Mouse (Mus musculus) myocyte (in vitro differentiated cells): ENCODE results near the gene Nfia. TPM values are rescaled to one million over a fixed set of nuclear protein-coding genes. Genes with fewer than 3 reads are reported as not detected.

ENCODE experiments used
- H3K27me3 ChIP-seq: one replicate; pipeline ENCODE4 v1.6.1; 2011; ENCODE audit not compliant: control insufficient read depth, insufficient read depth, insufficient read length
- H3K36me3 ChIP-seq: one replicate; pipeline ENCODE4 v1.6.1; 2011; ENCODE audit not compliant: control insufficient read depth, insufficient read depth
- H3K4me2 ChIP-seq: one replicate; pipeline ENCODE4 v1.6.1; 2011; ENCODE audit warnings: low read depth, control low read depth
- H3K4me3 ChIP-seq: one replicate; pipeline ENCODE4 v1.5.1; 2011; ENCODE audit warnings: mild to moderate bottlenecking, control low read depth, moderate library complexity
- H3K79me2 ChIP-seq: one replicate; pipeline ENCODE4 v1.6.1; 2011; ENCODE audit not compliant: control insufficient read depth, insufficient read depth
- H3ac ChIP-seq: one replicate; pipeline ENCODE4 v1.6.1; 2011; ENCODE audit not compliant: control insufficient read depth, insufficient read length
- CEBPB ChIP-seq: IDR thresholded peaks from 2 replicates; pipeline ENCODE4 v1.6.1; 2011; ENCODE audit warnings: mild to moderate bottlenecking, moderate library complexity; ENCODE audit not compliant: poor library complexity, insufficient read depth, severe bottlenecking
- E2F4 ChIP-seq: IDR thresholded peaks from one replicate; pipeline ENCODE4 v1.6.1; 2011; ENCODE audit warnings: mild to moderate bottlenecking, control low read depth, moderate library complexity; ENCODE audit not compliant: insufficient read depth
- MAX ChIP-seq: IDR thresholded peaks from one replicate; pipeline ENCODE4 v1.6.1; 2011; ENCODE audit warnings: low read depth, mild to moderate bottlenecking, control low read depth
- MYOD1 ChIP-seq, 3 experiments: IDR thresholded peaks; one replicate each; pipeline ENCODE4 v1.6.1; 2011; ENCODE audit warnings: control low read depth in 2 of 3, low read depth in 2 of 3, mild to moderate bottlenecking in 2 of 3, moderate library complexity in 1 of 3; ENCODE audit not compliant: insufficient read length in 2 of 3, control insufficient read depth in 1 of 3
- MYOG ChIP-seq, 3 experiments: IDR thresholded peaks; one replicate each; pipeline ENCODE4 v1.6.1; 2011; ENCODE audit warnings: control low read depth in 2 of 3, low read depth in 2 of 3, mild to moderate bottlenecking in 2 of 3; ENCODE audit not compliant: insufficient read length in 2 of 3, control insufficient read depth in 1 of 3, insufficient read depth in 1 of 3
- POLR2A ChIP-seq: IDR thresholded peaks from one replicate; pipeline ENCODE4 v1.6.1; 2011; ENCODE audit warnings: low read depth, mild to moderate bottlenecking, control low read depth, moderate library complexity; ENCODE audit not compliant: insufficient read length
- POLR2AphosphoS2 ChIP-seq: IDR thresholded peaks from one replicate; pipeline ENCODE4 v1.6.1; 2011; ENCODE audit warnings: low read depth, control low read depth; ENCODE audit not compliant: insufficient read length
- REST ChIP-seq: IDR thresholded peaks from one replicate; pipeline ENCODE4 v1.6.1; 2011; ENCODE audit warnings: mild to moderate bottlenecking, control low read depth, moderate library complexity; ENCODE audit not compliant: insufficient read depth, insufficient read length
- SRF ChIP-seq: IDR thresholded peaks from one replicate; pipeline ENCODE4 v1.6.1; 2011; ENCODE audit warnings: low read depth; ENCODE audit not compliant: control insufficient read depth, insufficient read length
- TCF12 ChIP-seq: IDR thresholded peaks from one replicate; pipeline ENCODE4 v1.6.1; 2011; ENCODE audit warnings: mild to moderate bottlenecking, control low read depth; ENCODE audit not compliant: poor library complexity, insufficient read depth, severe bottlenecking
- TCF3 ChIP-seq: IDR thresholded peaks from one replicate; pipeline ENCODE4 v1.6.1; 2011; ENCODE audit warnings: low read depth, control low read depth; ENCODE audit not compliant: insufficient read length
- USF1 ChIP-seq: IDR thresholded peaks from one replicate; pipeline ENCODE4 v1.6.1; 2011; ENCODE audit warnings: low read depth, mild to moderate bottlenecking, control low read depth, moderate library complexity
- polyA plus RNA-seq: library from polyadenylated mRNA; unstranded; fragments of >200 nt; fragmentation: generic; extraction: Trizol; gene quantifications from one replicate; pipeline ENCODE4 v1.2.1, GENCODE M21; 2012; ENCODE audit warnings: missing spikeins

Nfia gene
- polyA plus RNA-seq, 1 experiment, result 0.25 TPM

DNA sequence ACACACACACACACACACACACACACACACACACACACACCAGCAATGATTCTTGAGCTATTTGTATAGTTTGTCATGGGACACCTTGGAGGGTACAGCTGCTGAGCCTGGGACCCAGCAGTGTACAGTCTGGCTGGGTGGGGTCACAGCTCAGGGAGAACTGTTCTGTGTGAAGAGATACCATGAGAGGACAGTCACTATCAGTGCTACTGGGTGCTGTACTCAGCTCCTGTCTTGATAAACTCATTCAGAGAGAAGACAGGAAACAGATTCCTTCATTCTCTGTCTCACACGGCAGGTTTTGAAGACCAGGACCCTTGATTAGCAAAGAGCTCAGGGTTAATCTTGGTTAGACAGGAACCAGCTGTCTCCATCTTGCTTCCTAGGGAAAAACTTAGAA lies 326.1 kb downstream of the Nfia start:
- Histone ChIP-seq H3K4me3 (no peak overlapping the region), H3ac (no peak overlapping the region)
- TF ChIP-seq MAX (no peak), CEBPB (no peak), TCF12 (no peak), REST (no peak), E2F4 (no peak), USF1 (no peak), POLR2A (no peak), MYOG (IDR thresholded peaks at IDR 0.05; ENCODE audit: control insufficient read depth in 1 of 3, insufficient read depth in 1 of 3, insufficient read length in 2 of 3, low read depth in 2 of 3) (no peak), TCF3 (no peak), MYOD1 (IDR thresholded peaks at IDR 0.05; ENCODE audit: control insufficient read depth in 1 of 3, insufficient read length in 2 of 3, low read depth in 2 of 3) (no peak), POLR2AphosphoS2 (no peak), SRF (no peak)

DNA sequence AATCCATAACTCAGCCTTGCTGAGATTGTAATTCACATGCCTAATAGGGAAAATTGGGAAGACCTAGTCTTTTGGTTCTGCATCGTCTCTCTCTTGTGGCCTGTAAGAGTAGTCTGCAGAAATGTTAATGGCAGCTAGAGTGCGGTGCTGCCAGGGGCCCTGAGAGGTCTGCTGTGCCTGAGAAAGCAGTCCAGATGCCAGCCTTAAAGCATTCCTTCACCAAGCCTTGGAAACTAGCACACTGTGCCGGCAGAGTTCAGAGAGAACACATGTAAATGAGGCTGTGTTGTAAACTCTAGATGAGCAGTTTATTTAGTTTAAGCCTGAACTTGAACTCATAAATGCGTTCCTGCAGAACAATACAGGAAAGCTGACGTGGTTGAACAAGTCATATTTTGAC lies 326.9 kb downstream of the Nfia start:
- Histone ChIP-seq H3K4me3 (no peak overlapping the region), H3K4me2 (no peak overlapping the region)
- TF ChIP-seq MYOD1 (IDR thresholded peaks at IDR 0.05; ENCODE audit: control insufficient read depth in 1 of 3, insufficient read length in 2 of 3, low read depth in 2 of 3) (no peak), CEBPB (no peak), E2F4 (no peak), USF1 (no peak), MYOG (IDR thresholded peaks at IDR 0.05; ENCODE audit: control insufficient read depth in 1 of 3, insufficient read depth in 1 of 3, insufficient read length in 2 of 3, low read depth in 2 of 3) (no peak), SRF (no peak), MAX (no peak), POLR2AphosphoS2 (no peak), REST (no peak), POLR2A (no peak)

More for the DNA sequence above, 326.1 kb downstream of the Nfia start:
- Histone ChIP-seq H3K36me3 (no peaks in the 10 kb centered on the region), H3K4me2 (no peak overlapping the region), H3K27me3 (no peaks in the 10 kb centered on the region), H3K79me2 (no peaks in the 10 kb centered on the region)

DNA sequence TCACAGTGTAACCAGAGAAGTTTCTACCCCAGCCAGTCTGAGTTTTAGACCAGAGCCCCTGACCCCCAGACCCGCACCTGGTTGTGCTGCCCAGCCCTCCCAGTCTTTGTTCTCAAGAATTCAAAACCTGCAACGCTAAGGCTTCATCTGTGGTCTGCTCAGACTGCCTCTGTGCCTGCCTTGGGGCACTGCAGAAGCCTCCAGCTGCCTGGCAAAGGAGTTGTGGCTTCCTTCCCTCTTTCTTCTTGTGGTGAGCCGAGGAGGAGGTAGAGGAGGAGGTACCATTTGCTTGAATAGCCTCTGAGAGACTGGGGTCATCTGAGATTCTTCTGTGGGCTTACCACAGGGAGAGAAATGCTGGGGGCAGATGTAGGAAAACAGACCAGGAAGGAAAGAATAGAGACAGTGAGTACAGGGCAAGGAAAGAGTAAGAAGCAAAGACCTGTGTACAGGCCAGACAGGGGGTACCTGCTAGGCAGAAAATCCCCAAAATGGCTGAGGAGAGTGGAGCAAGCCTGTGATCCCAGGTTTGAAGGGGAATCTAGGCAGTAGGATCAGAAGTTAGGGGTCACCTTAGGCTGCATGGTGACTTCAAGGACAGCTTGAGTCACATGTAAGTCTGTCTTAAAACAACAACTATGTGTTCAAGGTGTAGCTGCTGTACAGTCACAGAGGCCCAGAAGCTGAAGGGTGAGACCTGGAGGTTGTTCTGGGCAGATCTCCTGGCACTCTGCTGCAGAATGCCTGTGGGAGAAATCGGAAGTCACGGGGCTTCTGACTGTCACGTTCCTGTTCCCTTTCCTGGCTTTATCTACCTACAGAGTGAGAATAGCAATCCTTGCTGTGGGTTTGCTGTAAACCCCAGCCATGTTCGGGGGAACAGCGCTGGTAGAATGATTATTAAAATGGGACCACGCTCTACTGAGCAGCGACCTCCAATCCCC lies 328.9 kb downstream of the Nfia start:
- Histone ChIP-seq H3K27me3 (no peaks in the 10 kb centered on the region), H3K36me3 (no peaks in the 10 kb centered on the region), H3K79me2 (no peaks in the 10 kb centered on the region), H3ac (no peak overlapping the region), H3K4me3 (no peak overlapping the region), H3K4me2 (no peak overlapping the region)
- TF ChIP-seq CEBPB (no peak), SRF (no peak), E2F4 (no peak), POLR2AphosphoS2 (no peak), USF1 (no peak), TCF12 (no peak), TCF3 (no peak), MAX (no peak)

More for the DNA sequence above, 326.9 kb downstream of the Nfia start:
- Histone ChIP-seq H3ac (no peak overlapping the region), H3K27me3 (no peaks in the 10 kb centered on the region), H3K79me2 (no peaks in the 10 kb centered on the region), H3K36me3 (no peaks in the 10 kb centered on the region)

DNA sequence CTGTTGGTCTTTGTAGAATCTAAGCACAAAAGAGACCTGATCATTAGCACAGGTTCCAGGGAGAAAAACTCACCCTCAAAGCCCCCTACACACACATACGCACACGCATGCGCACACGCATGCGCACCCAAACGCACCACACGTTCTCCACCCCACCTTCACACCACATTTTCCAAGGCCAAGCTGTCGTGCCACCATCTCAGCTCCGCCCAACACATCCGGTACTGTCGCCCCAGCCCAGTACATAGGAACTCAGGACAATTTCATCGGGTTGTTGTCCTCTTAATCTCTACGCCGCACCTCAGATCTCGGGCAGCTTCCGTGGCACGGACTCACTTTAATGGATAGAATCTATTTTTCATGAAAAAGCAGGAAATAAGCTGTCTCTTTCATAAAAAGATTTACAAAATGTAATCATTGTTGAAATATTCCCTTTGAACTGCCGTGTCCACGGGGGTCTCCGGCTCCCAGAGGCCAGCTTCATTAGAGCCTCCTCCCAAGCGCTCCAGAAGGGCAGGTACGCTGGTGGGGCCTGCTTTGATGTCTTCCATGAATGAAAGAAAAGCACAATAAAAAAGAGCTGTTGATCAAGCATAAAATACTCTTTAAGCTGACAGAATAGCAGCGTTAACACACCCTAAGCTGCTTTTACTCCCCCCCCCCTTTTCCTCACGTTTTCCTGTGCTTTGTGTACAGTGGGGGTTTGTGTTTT lies 330.2 kb downstream of the Nfia start:
- TF ChIP-seq TCF3 (no peak), TCF12 (no peak), POLR2AphosphoS2 (no peak), CEBPB (no peak), SRF (no peak), REST (no peak), MYOD1 (IDR thresholded peaks at IDR 0.05; ENCODE audit: control insufficient read depth in 1 of 3, insufficient read length in 2 of 3, low read depth in 2 of 3) (no peak), MYOG (IDR thresholded peaks at IDR 0.05; ENCODE audit: control insufficient read depth in 1 of 3, insufficient read depth in 1 of 3, insufficient read length in 2 of 3, low read depth in 2 of 3) (no peak), POLR2A (no peak), E2F4 (no peak), MAX (no peak), USF1 (no peak)
- no peak overlapping the region for H3K4me2 ChIP-seq
- no peak overlapping the region for H3ac ChIP-seq
- H3K4me3 ChIP-seq, result no peak overlapping the region
- no peaks in the 10 kb centered on the region for H3K27me3 ChIP-seq
- no peaks in the 10 kb centered on the region for H3K79me2 ChIP-seq
- no peaks in the 10 kb centered on the region for H3K36me3 ChIP-seq
